Mouse (Mus musculus) bone marrow macrophage, adult 2 months (primary cell): ENCODE data around the gene Ak8. TPM values are rescaled to one million over a fixed set of nuclear protein-coding genes. Genes with fewer than 3 reads are reported as not detected.

Source experiments
- H3K27ac ChIP-seq: 2 replicates; pipeline ENCODE4 v1.5.1; 2012; ENCODE audit warnings: low read depth, low read length; ENCODE audit not compliant: insufficient read depth
- H3K4me1 ChIP-seq: 2 replicates; pipeline ENCODE4 v1.6.1; 2012; ENCODE audit warnings: low read length; ENCODE audit not compliant: control insufficient read depth, insufficient read depth
- H3K4me3 ChIP-seq: 2 replicates; pipeline ENCODE4 v1.5.1; 2012; ENCODE audit warnings: mild to moderate bottlenecking, low read length, moderate library complexity; ENCODE audit not compliant: insufficient read depth
- CTCF ChIP-seq: IDR thresholded peaks from 2 replicates; pipeline ENCODE4 v1.5.1; 2012; ENCODE audit warnings: low read depth, mild to moderate bottlenecking, low read length, moderate library complexity
- POLR2A ChIP-seq: IDR thresholded peaks from 2 replicates; pipeline ENCODE4 v1.6.1; 2012; ENCODE audit warnings: mild to moderate bottlenecking, low read depth, low read length, borderline replicate concordance
- polyA plus RNA-seq: library from polyadenylated mRNA; stranded (reverse); fragments of >200 nt; gene quantifications from 2 replicates; pipeline ENCODE4 v1.2.4, GENCODE M21; 2012; ENCODE audit not compliant: missing spikeins, insufficient read depth, insufficient read length

Gene Ak8
- polyA plus RNA-seq, 1 experiment = 2.5 TPM

GRCm38 (mm10) chr2:28787067-28787619, 87.2 kb downstream of the Ak8 start:
- Histone ChIP-seq H3K27ac (no peak overlapping the region), H3K4me3 (no peak overlapping the region), H3K4me1 (peaks cover 9% of the 10 kb centered on the region)
- no peak for TF ChIP-seq POLR2A
- no peak for TF ChIP-seq CTCF

GRCm38 (mm10) chr2:28792931-28793610, 93.1 kb downstream of the Ak8 start:
- Histone ChIP-seq H3K4me1 (peaks cover 16% of the 10 kb centered on the region), H3K27ac (no peak overlapping the region), H3K4me3 (no peak overlapping the region)
- no peak for TF ChIP-seq POLR2A
- no peak for TF ChIP-seq CTCF

- Histone ChIP-seq H3K4me3 (no peak overlapping the region), H3K27ac (no peak overlapping the region), H3K4me1 (peaks cover 18% of the 10 kb centered on the region)
- TF ChIP-seq CTCF (peak; percentile 57; the same call in 1 of the 2 replicates), POLR2A (no peak)
Measured at GRCm38 (mm10) chr2:28794623-28795022, 94.7 kb downstream of the Ak8 start.

GRCm38 (mm10) chr2:28796298-28796697, 96.3 kb downstream of the Ak8 start:
- Histone ChIP-seq H3K27ac (no peak overlapping the region), H3K4me1 (peaks cover 18% of the 10 kb centered on the region), H3K4me3 (peak overlapping the region; percentile 42)
- no peak for TF ChIP-seq CTCF
- no peak for TF ChIP-seq POLR2A

GRCm38 (mm10) chr2:28797490-28798106, 97.6 kb downstream of the Ak8 start:
- H3K27ac ChIP-seq = no peak overlapping the region
- no peak overlapping the region for H3K4me3 ChIP-seq
- TF ChIP-seq POLR2A (no peak), CTCF (no peak)
- peaks cover 16% of the 10 kb centered on the region for H3K4me1 ChIP-seq

GRCm38 (mm10) chr2:28798390-28798789, 98.4 kb downstream of the Ak8 start:
- TF ChIP-seq POLR2A = no peak
- TF ChIP-seq CTCF = no peak
- peaks cover 11% of the 10 kb centered on the region for H3K4me1 ChIP-seq
- no peak overlapping the region for H3K4me3 ChIP-seq
- H3K27ac ChIP-seq = no peak overlapping the region

- Histone ChIP-seq H3K4me3 (no peak overlapping the region), H3K4me1 (peaks cover 11% of the 10 kb centered on the region), H3K27ac (no peak overlapping the region)
- TF ChIP-seq CTCF (no peak), POLR2A (no peak)
Measured at GRCm38 (mm10) chr2:28799575-28799974, 99.6 kb downstream of the Ak8 start.

- Histone ChIP-seq H3K4me3 (no peak overlapping the region), H3K27ac (no peak overlapping the region), H3K4me1 (0 out of 2 replicates have a peak, but pooled peaks cover 2% of the 10 kb centered on the region)
- TF ChIP-seq POLR2A (no peak), CTCF (no peak)
Measured at GRCm38 (mm10) chr2:28803406-28803805, 103.4 kb downstream of the Ak8 start.

GRCm38 (mm10) chr2:28808841-28809240, 108.9 kb downstream of the Ak8 start:
- Histone ChIP-seq H3K4me3 (no peak overlapping the region), H3K4me1 (0 out of 2 replicates have a peak, but pooled peaks cover 2% of the 10 kb centered on the region), H3K27ac (no peak overlapping the region)
- TF ChIP-seq CTCF = no peak
- no peak for TF ChIP-seq POLR2A
